Mouse (Mus musculus): ENCODE results near the gene Slc12a3.

Slc12a3 gene

GRCm38 (mm10) chr8:94326016-94326415, 3.0 kb upstream of the Slc12a3 start:
- DNase-seq (ENCODE audit: extremely low read depth, low read depth, low spot score), result peak; percentile 79

- no peak for DNase-seq (ENCODE audit: extremely low read depth, low read depth, low spot score)
Measured at GRCm38 (mm10) chr8:94330733-94331132, 1.7 kb downstream of the Slc12a3 start.

GRCm38 (mm10) chr8:94333345-94333744, 4.3 kb downstream of the Slc12a3 start:
- DNase-seq (ENCODE audit: extremely low read depth, low read depth, low spot score), result no peak

- no peak for DNase-seq (ENCODE audit: extremely low read depth, low read depth, low spot score)
Measured at GRCm38 (mm10) chr8:94337559-94337958, 8.6 kb downstream of the Slc12a3 start.

GRCm38 (mm10) chr8:94340796-94341195, 11.8 kb downstream of the Slc12a3 start:
- no peak for DNase-seq (ENCODE audit: extremely low read depth, low read depth, low spot score)

GRCm38 (mm10) chr8:94342691-94343090, 13.7 kb downstream of the Slc12a3 start:
- no peak for DNase-seq (ENCODE audit: extremely low read depth, low read depth, low spot score)

GRCm38 (mm10) chr8:94343290-94343689, 14.3 kb downstream of the Slc12a3 start:
- no peak for DNase-seq (ENCODE audit: extremely low read depth, low read depth, low spot score)

GRCm38 (mm10) chr8:94343778-94344320, 14.8 kb downstream of the Slc12a3 start:
- DNase-seq (ENCODE audit: extremely low read depth, low read depth, low spot score), result no peak

GRCm38 (mm10) chr8:94345657-94346056, 16.7 kb downstream of the Slc12a3 start:
- no peak for DNase-seq (ENCODE audit: extremely low read depth, low read depth, low spot score)

GRCm38 (mm10) chr8:94346264-94346663, 17.3 kb downstream of the Slc12a3 start:
- no peak for DNase-seq (ENCODE audit: extremely low read depth, low read depth, low spot score)

- no peak for DNase-seq (ENCODE audit: extremely low read depth, low read depth, low spot score)
Measured at GRCm38 (mm10) chr8:94348425-94348824, 19.4 kb downstream of the Slc12a3 start.

- DNase-seq (ENCODE audit: extremely low read depth, low read depth, low spot score), result no peak
Measured at GRCm38 (mm10) chr8:94354069-94354531, 25.1 kb downstream of the Slc12a3 start.

- no peak for DNase-seq (ENCODE audit: extremely low read depth, low read depth, low spot score)
Measured at GRCm38 (mm10) chr8:94354571-94354970, 25.6 kb downstream of the Slc12a3 start.

- no peak for DNase-seq (ENCODE audit: extremely low read depth, low read depth, low spot score)
Measured at GRCm38 (mm10) chr8:94357220-94357619, 28.2 kb downstream of the Slc12a3 start.

- no peak for DNase-seq (ENCODE audit: extremely low read depth, low read depth, low spot score)
Measured at GRCm38 (mm10) chr8:94358541-94358940, 29.5 kb downstream of the Slc12a3 start.

- no peak for DNase-seq (ENCODE audit: extremely low read depth, low read depth, low spot score)
Measured at GRCm38 (mm10) chr8:94361774-94362431, 32.9 kb downstream of the Slc12a3 start.

GRCm38 (mm10) chr8:94362607-94363239, 33.7 kb downstream of the Slc12a3 start:
- no peak for DNase-seq (ENCODE audit: extremely low read depth, low read depth, low spot score)

GRCm38 (mm10) chr8:94363288-94363688, 34.3 kb downstream of the Slc12a3 start:
- no peak for DNase-seq (ENCODE audit: extremely low read depth, low read depth, low spot score)

GRCm38 (mm10) chr8:94363906-94364305, 34.9 kb downstream of the Slc12a3 start:
- no peak for DNase-seq (ENCODE audit: extremely low read depth, low read depth, low spot score)

- DNase-seq (ENCODE audit: extremely low read depth, low read depth, low spot score), result no peak
Measured at GRCm38 (mm10) chr8:94364686-94365312, 35.8 kb downstream of the Slc12a3 start.

- no peak for DNase-seq (ENCODE audit: extremely low read depth, low read depth, low spot score)
Measured at GRCm38 (mm10) chr8:94365410-94365981, 36.5 kb downstream of the Slc12a3 start.

Measured in fat pad, adult 2 months (tissue).